Mouse (Mus musculus) T-helper 17 cell (primary cell): Measurements from ENCODE around the gene Dera.

Experiments used
- in situ Hi-C, 2 experiments: fragments of 300-600 bp; cut with MboI, MseI; formaldehyde crosslinking; loops; 1 replicate in 1 of 2; 2 replicates in 1 of 2; pipeline ENCODE4 v1.15.1; 2025; ENCODE audit warnings: high pct_unique_total_duplicates in 2 of 2

The Dera gene

GRCm38 (mm10) chr6:137874471-137875244 lies 120.3 kb downstream of the Dera start:
- in situ Hi-C loops: no loop called here

GRCm38 (mm10) chr6:137885644-137886043 lies 131.3 kb downstream of the Dera start:
- in situ Hi-C loops: no loop called here

- in situ Hi-C loops: no loop called here
Measured at GRCm38 (mm10) chr6:137886210-137886979, 132.0 kb downstream of the Dera start.

DNA sequence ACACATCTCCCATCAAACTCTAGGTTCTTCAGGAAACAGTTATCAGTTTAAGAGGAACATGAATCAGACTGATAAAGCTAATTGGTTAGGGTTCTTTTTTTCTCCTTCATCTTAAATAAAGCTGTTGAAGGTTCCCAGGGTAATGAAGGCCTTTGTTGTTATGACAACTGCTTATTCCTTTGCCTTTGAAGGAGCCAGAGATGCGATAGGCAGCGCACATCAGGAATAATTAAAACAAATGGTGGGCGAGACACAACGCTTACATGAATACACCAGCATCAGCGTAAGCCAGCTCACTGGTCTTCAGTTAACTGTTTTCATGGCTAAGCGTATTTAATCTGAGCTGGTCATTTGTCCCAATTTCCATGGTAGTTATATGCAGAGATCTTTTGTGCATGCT lies 132.9 kb downstream of the Dera start:
- in situ Hi-C loops: no loop called here

DNA sequence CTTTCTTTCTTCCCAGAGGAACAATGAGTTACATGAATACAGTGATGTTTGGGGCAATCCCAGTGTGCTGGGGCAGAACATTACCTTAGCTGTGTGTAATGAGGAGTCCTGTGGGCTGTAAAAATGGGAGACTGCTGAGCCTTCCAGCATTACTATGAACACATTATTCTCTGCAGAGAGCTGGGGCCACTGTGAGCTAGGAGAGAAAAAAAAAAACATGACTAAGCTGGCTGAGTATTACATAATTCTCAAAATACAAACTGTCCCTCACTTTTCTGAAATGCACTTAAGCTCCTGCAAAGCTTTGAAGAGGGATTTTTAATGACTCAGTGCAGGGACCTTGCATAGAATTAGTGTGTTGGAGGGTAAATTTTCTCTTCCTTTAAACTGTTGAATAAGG lies 143.3 kb downstream of the Dera start:
- in situ Hi-C loops: no loop called here

GRCm38 (mm10) chr6:137901255-137901654 lies 146.9 kb downstream of the Dera start:
- in situ Hi-C loops: no loop called here
